Mouse (Mus musculus) kidney, postnatal 36 days (tissue): ENCODE results near the gene Olfr605.
"Not testable (repeated sequence)": the region's sequence is repeated elsewhere in the genome, so short reads cannot be mapped to it uniquely, and the experiment has no call there.

Source experiments
- DNase-seq, 2 experiments: peaks; one replicate each; pipeline ENCODE4 v3.0.0; 2021 to 2022; ENCODE audit warnings: mixed read lengths in 2 of 2

Olfr605 gene

GRCm38 (mm10) chr7:103445339-103445738 lies at the start of gene Olfr605:
TSS of gene Olfr605 (minus strand) at chr7:103445439.
- no peak for DNase-seq

- not testable (repeated sequence) for DNase-seq
Measured at GRCm38 (mm10) chr7:103477106-103477505, 31.9 kb upstream of the Olfr605 start.

GRCm38 (mm10) chr7:103469577-103469976 lies 24.3 kb upstream of the Olfr605 start, which contains the start of gene Olfr608:
TSS of gene Olfr608 (plus strand) at chr7:103469877.
- no peak for DNase-seq

- DNase-seq: no peak
Measured at GRCm38 (mm10) chr7:103460590-103460989, 15.4 kb upstream of the Olfr605 start.

- no peak for DNase-seq
Measured at GRCm38 (mm10) chr7:103448746-103449145, 3.5 kb upstream of the Olfr605 start, which contains the start of gene Olfr606. TSS of gene Olfr606 (plus strand) at chr7:103449046.

GRCm38 (mm10) chr7:103414772-103415171 lies 30.5 kb downstream of the Olfr605 start, which contains the start of gene Usp17lc:
TSS of gene Usp17lc (plus strand) at chr7:103415072.
- not testable (repeated sequence) for DNase-seq

GRCm38 (mm10) chr7:103406521-103407055 lies 38.7 kb downstream of the Olfr605 start:
- not testable (repeated sequence) for DNase-seq

- no peak for DNase-seq
Measured at GRCm38 (mm10) chr7:103398981-103399380, 46.3 kb downstream of the Olfr605 start.

GRCm38 (mm10) chr7:103397758-103398157 lies 47.5 kb downstream of the Olfr605 start:
- DNase-seq: no peak
